Mouse (Mus musculus): Measurements from ENCODE around the gene Btbd2. TPM values are rescaled to one million over a fixed set of nuclear protein-coding genes. Genes with fewer than 3 reads are reported as not detected.

The Btbd2 gene
- polyA plus RNA-seq, 1 experiment from 2014 or later: 82.7 TPM

GRCm38 (mm10) chr10:80674851-80675404 is 18.1 kb upstream of the Btbd2 start:
- Histone ChIP-seq H3K9ac (replicated peaks) (peak overlapping the region; percentile 98), H3K4me2 (replicated peaks) (peak overlapping the region; percentile 94), H3K4me1 (peaks cover 58% of the 10 kb centered on the region), H3K27me3 (no peaks in the 10 kb centered on the region), H3K36me3 (peaks cover 40% of the 10 kb centered on the region), H3K27ac (replicated peaks) (peak overlapping the region; percentile 80), H3K4me3 (peak overlapping the region; percentile 97), H3K9me3 (no peaks in the 10 kb centered on the region)
- no peak for ATAC-seq (ENCODE audit: low FRiP score, low read depth)
- 21% methylated on average over 6 of the region's 6 CpGs for WGBS

GRCm38 (mm10) chr10:80674161-80674711 is 17.4 kb upstream of the Btbd2 start:
- Histone ChIP-seq H3K9me3 (no peaks in the 10 kb centered on the region), H3K4me2 (replicated peaks) (peak overlapping the region; percentile 94), H3K9ac (replicated peaks) (peak overlapping the region; percentile 98), H3K4me1 (peaks cover 56% of the 10 kb centered on the region), H3K4me3 (peak overlapping the region; percentile 97), H3K27me3 (no peaks in the 10 kb centered on the region), H3K27ac (replicated peaks) (no peak overlapping the region), H3K36me3 (peaks cover 46% of the 10 kb centered on the region)
- no peak for ATAC-seq (ENCODE audit: low FRiP score, low read depth)
- WGBS: 68% methylated on average over 5 of the region's 5 CpGs

GRCm38 (mm10) chr10:80673690-80674089 is 16.8 kb upstream of the Btbd2 start:
- H3K27me3 ChIP-seq: no peaks in the 10 kb centered on the region
- peak overlapping the region; percentile 94 for H3K4me2 ChIP-seq (replicated peaks)
- peaks cover 52% of the 10 kb centered on the region for H3K36me3 ChIP-seq
- no peak overlapping the region for H3K27ac ChIP-seq (replicated peaks)
- H3K4me3 ChIP-seq: peak overlapping the region; percentile 97
- peak overlapping the region; percentile 50 for H3K9ac ChIP-seq (replicated peaks)
- ATAC-seq (ENCODE audit: low FRiP score, low read depth): no peak
- peaks cover 51% of the 10 kb centered on the region for H3K4me1 ChIP-seq
- 100% methylated on average over 3 of the region's 3 CpGs for WGBS
- no peaks in the 10 kb centered on the region for H3K9me3 ChIP-seq

GRCm38 (mm10) chr10:80671936-80672690 is 15.2 kb upstream of the Btbd2 start:
- no peaks in the 10 kb centered on the region for H3K27me3 ChIP-seq
- H3K36me3 ChIP-seq: peaks cover 68% of the 10 kb centered on the region
- 90% methylated on average over 11 of the region's 11 CpGs for WGBS
- H3K9me3 ChIP-seq: no peaks in the 10 kb centered on the region
- H3K9ac ChIP-seq (replicated peaks): 0 out of 2 replicates have a peak overlapping the region, but pooled peaks have one; percentile 15
- no peak for ATAC-seq (ENCODE audit: low FRiP score, low read depth)
- peaks cover 35% of the 10 kb centered on the region for H3K4me1 ChIP-seq
- no peak overlapping the region for H3K4me2 ChIP-seq (replicated peaks)
- no peak overlapping the region for H3K27ac ChIP-seq (replicated peaks)
- H3K4me3 ChIP-seq: no peak overlapping the region

DNA sequence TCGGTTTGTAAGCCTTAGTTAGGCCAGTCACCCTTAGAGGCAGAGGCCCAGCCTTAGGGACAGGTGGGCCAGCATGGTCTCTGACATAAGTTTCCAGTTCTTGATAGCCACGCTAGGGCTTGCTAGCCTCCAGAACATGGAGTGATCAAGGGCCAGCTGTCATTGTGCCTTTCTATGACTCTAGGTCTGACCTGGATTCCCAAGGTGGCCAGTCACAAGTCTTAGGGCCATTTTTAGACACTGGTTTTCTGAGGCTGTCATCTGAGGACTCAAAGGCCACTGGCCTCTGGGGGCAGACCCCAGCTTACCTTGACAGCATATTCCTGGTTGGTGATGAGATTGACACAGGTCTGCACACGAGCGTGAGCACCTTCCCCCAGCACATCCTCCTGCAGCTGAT is 14.4 kb upstream of the Btbd2 start:
- ATAC-seq (ENCODE audit: low FRiP score, low read depth): no peak
- Histone ChIP-seq H3K4me1 (peaks cover 33% of the 10 kb centered on the region), H3K9ac (replicated peaks) (no peak overlapping the region), H3K9me3 (no peaks in the 10 kb centered on the region), H3K36me3 (peaks cover 76% of the 10 kb centered on the region), H3K4me2 (replicated peaks) (no peak overlapping the region), H3K27me3 (no peaks in the 10 kb centered on the region), H3K27ac (replicated peaks) (no peak overlapping the region), H3K4me3 (no peak overlapping the region)
- WGBS: 91% methylated on average over 4 of the region's 4 CpGs

- ATAC-seq (ENCODE audit: low FRiP score, low read depth): no peak
- WGBS: 94% methylated on average over 2 of the region's 2 CpGs
- H3K4me3 ChIP-seq: no peak overlapping the region
- H3K27me3 ChIP-seq: no peaks in the 10 kb centered on the region
- H3K4me1 ChIP-seq: peaks cover 33% of the 10 kb centered on the region
- H3K9me3 ChIP-seq: no peaks in the 10 kb centered on the region
- no peak overlapping the region for H3K4me2 ChIP-seq (replicated peaks)
- no peak overlapping the region for H3K27ac ChIP-seq (replicated peaks)
- H3K9ac ChIP-seq (replicated peaks): no peak overlapping the region
- peaks cover 83% of the 10 kb centered on the region for H3K36me3 ChIP-seq
Measured at GRCm38 (mm10) chr10:80670531-80670930, 13.7 kb upstream of the Btbd2 start.

DNA sequence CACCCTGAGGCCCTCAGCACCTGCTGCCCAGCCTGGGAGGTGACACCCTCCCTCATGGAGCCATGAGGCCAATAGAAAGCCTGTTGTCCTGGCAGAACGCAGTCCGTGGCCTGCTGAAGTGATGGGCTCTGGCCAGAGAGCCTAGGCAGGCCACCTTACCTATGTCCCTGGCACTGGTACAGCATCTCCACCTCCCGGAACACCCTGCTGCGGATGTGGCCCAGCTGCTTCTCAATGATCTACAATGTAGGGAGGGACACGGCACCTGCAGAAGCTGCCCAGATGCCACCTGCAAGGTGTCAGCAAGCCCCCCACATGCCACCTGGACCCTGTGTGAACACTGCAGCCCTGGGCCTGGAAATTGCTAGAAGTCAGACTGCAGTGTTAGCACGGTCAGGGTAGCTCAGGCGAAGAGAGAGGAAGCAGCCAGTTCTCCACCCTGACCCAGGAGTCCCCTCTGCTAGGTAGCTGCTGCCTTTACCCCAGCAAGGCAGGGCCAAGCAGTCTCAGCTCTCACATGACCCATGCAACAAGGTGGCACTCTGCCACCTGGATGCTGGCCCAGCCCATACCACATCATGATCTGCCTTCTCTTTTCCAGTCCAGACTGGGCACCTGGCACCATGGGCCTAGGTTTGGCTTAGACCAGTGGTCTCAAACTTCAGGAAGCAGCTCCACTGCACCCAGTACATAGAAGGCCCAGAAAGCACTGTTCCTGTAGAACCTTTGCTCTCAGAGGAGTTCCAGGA is 13.0 kb upstream of the Btbd2 start:
- no peaks in the 10 kb centered on the region for H3K9me3 ChIP-seq
- H3K9ac ChIP-seq (replicated peaks): no peak overlapping the region
- H3K36me3 ChIP-seq: peaks cover 86% of the 10 kb centered on the region
- no peak overlapping the region for H3K27ac ChIP-seq (replicated peaks)
- H3K27me3 ChIP-seq: no peaks in the 10 kb centered on the region
- H3K4me1 ChIP-seq: peaks cover 28% of the 10 kb centered on the region
- 96% methylated on average over 7 of the region's 7 CpGs for WGBS
- no peak overlapping the region for H3K4me3 ChIP-seq
- no peak overlapping the region for H3K4me2 ChIP-seq (replicated peaks)
- ATAC-seq (ENCODE audit: low FRiP score, low read depth): no peak

DNA sequence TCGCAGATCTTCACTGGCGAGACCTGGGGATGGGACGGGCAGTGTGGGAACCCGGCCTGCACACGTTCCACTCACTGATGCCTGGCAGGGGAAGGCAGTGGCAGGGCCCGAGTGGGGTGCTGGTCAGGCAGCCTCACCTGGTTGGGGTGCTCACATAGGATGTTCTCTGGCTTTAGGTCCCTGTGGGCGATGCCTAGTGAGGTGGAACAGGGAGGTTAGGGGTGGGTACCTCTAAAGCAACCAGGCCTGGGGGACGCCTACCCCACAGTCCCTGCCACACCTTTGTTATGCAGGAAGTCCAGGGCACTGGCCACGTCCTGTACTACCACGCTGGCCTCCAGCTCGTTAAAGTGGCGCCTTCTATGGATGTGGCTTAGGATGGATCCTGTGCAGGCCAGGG is 12.1 kb upstream of the Btbd2 start:
- peaks cover 19% of the 10 kb centered on the region for H3K4me1 ChIP-seq
- no peak overlapping the region for H3K27ac ChIP-seq (replicated peaks)
- no peaks in the 10 kb centered on the region for H3K9me3 ChIP-seq
- H3K9ac ChIP-seq (replicated peaks): no peak overlapping the region
- peaks cover 85% of the 10 kb centered on the region for H3K36me3 ChIP-seq
- no peak for ATAC-seq (ENCODE audit: low FRiP score, low read depth)
- H3K4me2 ChIP-seq (replicated peaks): no peak overlapping the region
- WGBS: 90% methylated on average over 12 of the region's 12 CpGs
- H3K4me3 ChIP-seq: no peak overlapping the region
- H3K27me3 ChIP-seq: no peaks in the 10 kb centered on the region

GRCm38 (mm10) chr10:80668614-80669013 is 11.7 kb upstream of the Btbd2 start:
- Histone ChIP-seq H3K4me2 (replicated peaks) (no peak overlapping the region), H3K4me1 (peaks cover 15% of the 10 kb centered on the region), H3K9me3 (no peaks in the 10 kb centered on the region), H3K27ac (replicated peaks) (no peak overlapping the region), H3K4me3 (no peak overlapping the region), H3K36me3 (peaks cover 82% of the 10 kb centered on the region), H3K27me3 (no peaks in the 10 kb centered on the region), H3K9ac (replicated peaks) (no peak overlapping the region)
- no peak for ATAC-seq (ENCODE audit: low FRiP score, low read depth)
- WGBS: 85% methylated on average over 11 of the region's 11 CpGs

DNA sequence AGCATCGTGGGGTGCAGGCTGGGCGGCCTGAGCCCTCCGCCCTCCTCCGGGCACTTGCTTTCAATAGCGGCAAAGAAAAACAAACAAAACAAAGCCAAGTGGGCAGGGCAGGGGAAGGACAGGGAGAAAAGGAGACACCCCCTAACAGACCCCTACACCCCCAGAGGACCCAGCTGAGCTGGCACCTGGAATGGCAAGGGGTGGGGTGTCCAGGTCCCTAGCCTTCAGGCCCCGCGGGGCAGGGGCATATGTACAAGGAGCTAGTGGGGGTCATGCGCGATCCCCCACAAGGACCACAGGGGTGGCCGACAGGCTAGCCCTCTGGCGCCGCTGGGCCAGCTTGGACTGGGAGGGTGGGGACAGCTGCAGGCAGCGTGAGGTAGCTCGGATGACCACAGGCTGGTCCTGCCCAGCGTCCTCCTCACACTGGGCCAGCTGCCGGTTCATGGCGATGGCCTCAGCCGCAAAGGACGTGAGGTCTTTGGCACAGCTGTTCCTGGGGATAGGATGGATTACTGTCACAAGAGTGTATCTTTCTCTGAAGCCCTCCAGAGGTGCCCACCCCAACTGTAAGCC is 10.1 kb upstream of the Btbd2 start:
- Histone ChIP-seq H3K9ac (replicated peaks) (no peak overlapping the region), H3K36me3 (peaks cover 66% of the 10 kb centered on the region), H3K27me3 (no peaks in the 10 kb centered on the region), H3K4me1 (peaks cover under 1% of the 10 kb centered on the region; the same call in 1 of the 2 replicates), H3K4me3 (no peak overlapping the region), H3K27ac (replicated peaks) (no peak overlapping the region), H3K4me2 (replicated peaks) (no peak overlapping the region), H3K9me3 (no peaks in the 10 kb centered on the region)
- WGBS: 89% methylated on average over 19 of the region's 19 CpGs
- no peak for ATAC-seq (ENCODE audit: low FRiP score, low read depth)

DNA sequence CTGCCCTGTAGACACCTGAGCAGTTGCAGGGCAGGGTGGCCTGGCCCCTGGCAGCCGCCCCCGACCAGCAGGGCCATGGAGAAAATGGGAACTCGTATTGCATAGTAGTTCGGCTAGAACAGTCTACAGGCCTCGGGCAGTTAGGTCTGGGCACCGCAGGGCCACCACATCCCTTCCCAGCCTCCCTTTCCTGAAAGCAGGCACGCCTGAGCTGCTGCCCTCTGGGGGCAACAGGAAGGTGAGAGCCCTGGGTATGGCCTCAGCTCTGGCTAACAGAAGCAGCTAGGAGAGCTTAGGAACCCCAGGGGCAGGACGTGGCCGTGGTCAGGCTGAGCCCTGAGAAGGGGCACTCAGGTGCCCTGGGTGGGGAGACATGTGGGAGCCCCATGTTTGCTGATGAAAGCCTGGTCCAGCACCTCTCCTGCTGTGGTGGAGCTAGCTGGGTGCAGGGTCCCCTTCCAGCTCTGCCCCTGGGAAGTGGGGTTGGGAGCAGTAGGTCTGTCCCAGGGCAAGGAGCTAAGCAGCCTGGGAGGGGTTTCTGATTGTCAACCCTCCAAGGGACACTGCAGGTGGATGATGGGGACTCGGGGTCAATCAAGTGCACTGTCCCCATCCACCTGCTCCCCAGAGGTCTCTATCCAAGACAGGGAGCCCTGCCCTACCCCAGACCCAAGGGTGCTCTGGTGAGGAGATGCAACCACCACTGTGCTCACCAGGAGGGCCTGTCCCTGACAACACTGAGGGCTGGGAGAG is 9.3 kb upstream of the Btbd2 start:
- Histone ChIP-seq H3K36me3 (peaks cover 59% of the 10 kb centered on the region), H3K4me2 (replicated peaks) (no peak overlapping the region), H3K4me1 (no peaks in the 10 kb centered on the region), H3K4me3 (no peak overlapping the region), H3K27ac (replicated peaks) (no peak overlapping the region), H3K9me3 (no peaks in the 10 kb centered on the region), H3K27me3 (no peaks in the 10 kb centered on the region), H3K9ac (replicated peaks) (no peak overlapping the region)
- WGBS: 82% methylated on average over 10 of the region's 10 CpGs
- no peak for ATAC-seq (ENCODE audit: low FRiP score, low read depth)
